11 mouse cellular contexts compared by ENCODE assay signal in the genomic region with DNA sequence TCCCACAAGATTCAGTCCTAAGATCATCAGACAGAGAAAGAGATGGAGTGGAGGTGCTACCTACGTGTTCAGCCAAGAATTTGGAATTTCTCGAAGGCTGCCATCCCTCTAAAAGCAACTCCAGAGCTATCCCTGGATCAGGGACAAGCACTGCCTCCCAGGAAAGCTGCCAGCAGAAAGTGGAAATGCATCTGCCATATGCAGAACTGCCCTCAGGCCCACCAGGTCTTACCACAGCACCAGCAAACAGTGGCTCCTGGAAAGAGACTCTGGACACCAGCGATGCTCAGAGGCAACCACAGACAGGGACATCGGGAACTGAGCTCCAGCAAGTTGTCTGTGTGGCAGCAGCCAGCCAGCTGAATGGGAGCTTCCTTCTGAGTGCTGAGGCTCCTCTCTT.
"Had no signal": no experiment of that assay in that cellular context is flagged by ENCODE, and none has a peak within 500 bp of the region (broad histone marks: within the 10 kb centered on the region; RNA-seq: fewer than 3 reads in every experiment).

No protein-coding gene starts in this region.

- DNase-seq: liver, postnatal 0 days; lung, adult 2 months; lung, postnatal 14 days; lung, postnatal 36 days; midbrain, embryonic 14.5 days; retina, postnatal 1 day; right cerebral cortex, adult 18-20 months; spleen, adult 18-20 months; thymus, adult 18-20 months; thymus, postnatal 14 days; thymus, postnatal 36 days had no signal
